Mouse (Mus musculus): ENCODE measurements around the gene Acox1. TPM values are rescaled to one million over a fixed set of nuclear protein-coding genes. Genes with fewer than 3 reads are reported as not detected.

Acox1 gene
- polyA plus RNA-seq, 1 experiment = 265 TPM

- no peak for DNase-seq
- Histone ChIP-seq H3K4me3 (ENCODE audit: insufficient read depth, low read depth, low read length) (no peak overlapping the region), H3K27me3 (replicated peaks; ENCODE audit: control insufficient read depth, insufficient read depth, low read length) (no peaks in the 10 kb centered on the region), H3K27ac (ENCODE audit: insufficient read depth, low read depth, low read length) (no peak overlapping the region), H3K4me1 (ENCODE audit: control insufficient read depth, insufficient read depth, low read length) (peaks cover 19% of the 10 kb centered on the region), H3K36me3 (ENCODE audit: control insufficient read depth, insufficient read depth, low read length) (no peaks in the 10 kb centered on the region)
- TF ChIP-seq POLR2A (IDR thresholded peaks at IDR 0.05; ENCODE audit: low read depth, low read length) = no peak
- TF ChIP-seq CTCF (conservative IDR thresholded peaks at IDR 0.05; ENCODE audit: insufficient read depth, insufficient read length, low read depth, low read length) = no peak
- WGBS = 78% methylated on average over 10 of the region's 10 CpGs
Observed at GRCm38 (mm10) chr11:116142211-116142991, 56.4 kb downstream of the Acox1 start.

- WGBS = under 1% methylated on average over 60 of the region's 60 CpGs
- Histone ChIP-seq H3K27ac (ENCODE audit: insufficient read depth, low read depth, low read length) (peak within 1 kb of the TSS; percentile 51), H3K36me3 (ENCODE audit: control insufficient read depth, insufficient read depth, low read length) (no peaks in the 10 kb centered on the region), H3K27me3 (replicated peaks; ENCODE audit: control insufficient read depth, insufficient read depth, low read length) (no peaks in the 10 kb centered on the region), H3K4me3 (ENCODE audit: insufficient read depth, low read depth, low read length) (peak within 1 kb of the TSS; percentile 80), H3K4me1 (ENCODE audit: control insufficient read depth, insufficient read depth, low read length) (peaks cover 8% of the 10 kb centered on the region; the same call in 1 of the 2 replicates)
- peak; percentile 97 for DNase-seq
- TF ChIP-seq CTCF (conservative IDR thresholded peaks at IDR 0.05; ENCODE audit: insufficient read depth, insufficient read length, low read depth, low read length) = peak; percentile 88
- TF ChIP-seq POLR2A (IDR thresholded peaks at IDR 0.05; ENCODE audit: low read depth, low read length) = no peak
Observed at GRCm38 (mm10) chr11:116138468-116139138, 60.2 kb downstream of the Acox1 start, which contains the start of gene Mrpl38. Gene Mrpl38, minus strand, starts transcription at chr11:116138868.

GRCm38 (mm10) chr11:116138096-116138467 is 60.8 kb downstream of the Acox1 start:
- DNase-seq = no peak
- Histone ChIP-seq H3K4me1 (ENCODE audit: control insufficient read depth, insufficient read depth, low read length) (peaks cover 8% of the 10 kb centered on the region; the same call in 1 of the 2 replicates), H3K4me3 (ENCODE audit: insufficient read depth, low read depth, low read length) (peak overlapping the region; percentile 80), H3K27me3 (replicated peaks; ENCODE audit: control insufficient read depth, insufficient read depth, low read length) (no peaks in the 10 kb centered on the region), H3K36me3 (ENCODE audit: control insufficient read depth, insufficient read depth, low read length) (no peaks in the 10 kb centered on the region), H3K27ac (ENCODE audit: insufficient read depth, low read depth, low read length) (peak overlapping the region; percentile 51)
- 1% methylated on average over 20 of the region's 20 CpGs for WGBS
- TF ChIP-seq CTCF (conservative IDR thresholded peaks at IDR 0.05; ENCODE audit: insufficient read depth, insufficient read length, low read depth, low read length) = no peak
- TF ChIP-seq POLR2A (IDR thresholded peaks at IDR 0.05; ENCODE audit: low read depth, low read length) = no peak

- TF ChIP-seq CTCF (conservative IDR thresholded peaks at IDR 0.05; ENCODE audit: insufficient read depth, insufficient read length, low read depth, low read length) (no peak), POLR2A (IDR thresholded peaks at IDR 0.05; ENCODE audit: low read depth, low read length) (no peak)
- Histone ChIP-seq H3K36me3 (ENCODE audit: control insufficient read depth, insufficient read depth, low read length) (no peaks in the 10 kb centered on the region), H3K4me3 (ENCODE audit: insufficient read depth, low read depth, low read length) (no peak overlapping the region), H3K27ac (ENCODE audit: insufficient read depth, low read depth, low read length) (no peak overlapping the region), H3K27me3 (replicated peaks; ENCODE audit: control insufficient read depth, insufficient read depth, low read length) (no peaks in the 10 kb centered on the region), H3K4me1 (ENCODE audit: control insufficient read depth, insufficient read depth, low read length) (peaks cover 17% of the 10 kb centered on the region)
- WGBS = 82% methylated on average over 10 of the region's 10 CpGs
- no peak for DNase-seq
Observed at GRCm38 (mm10) chr11:116134171-116134570, 64.7 kb downstream of the Acox1 start.

GRCm38 (mm10) chr11:116133497-116133896 is 65.3 kb downstream of the Acox1 start:
- WGBS = 70% methylated on average over 5 of the region's 5 CpGs
- Histone ChIP-seq H3K36me3 (ENCODE audit: control insufficient read depth, insufficient read depth, low read length) (no peaks in the 10 kb centered on the region), H3K4me3 (ENCODE audit: insufficient read depth, low read depth, low read length) (no peak overlapping the region), H3K4me1 (ENCODE audit: control insufficient read depth, insufficient read depth, low read length) (peaks cover 15% of the 10 kb centered on the region), H3K27me3 (replicated peaks; ENCODE audit: control insufficient read depth, insufficient read depth, low read length) (no peaks in the 10 kb centered on the region), H3K27ac (ENCODE audit: insufficient read depth, low read depth, low read length) (no peak overlapping the region)
- TF ChIP-seq POLR2A (IDR thresholded peaks at IDR 0.05; ENCODE audit: low read depth, low read length) (no peak), CTCF (conservative IDR thresholded peaks at IDR 0.05; ENCODE audit: insufficient read depth, insufficient read length, low read depth, low read length) (no peak)
- DNase-seq = no peak

- Histone ChIP-seq H3K36me3 (ENCODE audit: control insufficient read depth, insufficient read depth, low read length) (no peaks in the 10 kb centered on the region), H3K27ac (ENCODE audit: insufficient read depth, low read depth, low read length) (no peak overlapping the region), H3K4me1 (ENCODE audit: control insufficient read depth, insufficient read depth, low read length) (peaks cover 19% of the 10 kb centered on the region), H3K4me3 (ENCODE audit: insufficient read depth, low read depth, low read length) (no peak overlapping the region), H3K27me3 (replicated peaks; ENCODE audit: control insufficient read depth, insufficient read depth, low read length) (no peaks in the 10 kb centered on the region)
- no peak for TF ChIP-seq POLR2A (IDR thresholded peaks at IDR 0.05; ENCODE audit: low read depth, low read length)
- peak; percentile 58; the same call in 1 of the 2 replicates for TF ChIP-seq CTCF (conservative IDR thresholded peaks at IDR 0.05; ENCODE audit: insufficient read depth, insufficient read length, low read depth, low read length)
- 67% methylated on average over 16 of the region's 16 CpGs for WGBS
- peak; percentile 56 for DNase-seq
Observed at GRCm38 (mm10) chr11:116132366-116133333, 66.2 kb downstream of the Acox1 start.
